ENCODE assay signal across 8 mouse cellular contexts in genomic region chr8:117380796-117381195, GRCm38 (mm10).
DNase-seq lines count a peak whose midpoint lies in the region; ATAC-seq and TF ChIP-seq lines count a peak whose summit lies in the region.

No protein-coding gene starts in this region.

- TF ChIP-seq EP300 in lung, postnatal 0 days (IDR thresholded peaks at IDR 0.05): peak; percentile 68; the same call in 1 of the 2 replicates

- no peaks in the 10 kb centered on the region for H3K4me1 ChIP-seq in liver, adult 2 months (ENCODE audit: control insufficient read depth, insufficient read depth, low read length)
- H3K4me1 ChIP-seq in heart, embryonic 11.5 days (ENCODE audit: control insufficient read depth, insufficient read depth, low read length): peaks cover 2% of the 10 kb centered on the region; the same call in 1 of the 2 replicates
- no peaks in the 10 kb centered on the region; the same call in 1 of the 2 replicates for H3K4me1 ChIP-seq in kidney, postnatal 0 days (replicated peaks; ENCODE audit: insufficient read depth, low read length)
- peaks cover 15% of the 10 kb centered on the region; the same call in 1 of the 2 replicates for H3K4me1 ChIP-seq in lung, postnatal 0 days (ENCODE audit: insufficient read depth, low read depth, low read length)

- H3K4me3 ChIP-seq in liver, adult 2 months (ENCODE audit: insufficient read depth, low read depth, low read length): no peak overlapping the region
- no peak overlapping the region for H3K4me3 ChIP-seq in heart, embryonic 11.5 days (ENCODE audit: low read depth, low read length)
- no peak overlapping the region for H3K4me3 ChIP-seq in kidney, postnatal 0 days (replicated peaks; ENCODE audit: low read depth, low read length)
- H3K4me3 ChIP-seq in lung, postnatal 0 days (ENCODE audit: low read depth, low read length): no peak overlapping the region

- no peak for DNase-seq in liver, adult 2 months (ENCODE audit: extremely low read depth, low read depth, low spot score)
- no peak for DNase-seq in liver
- peak; percentile 49 for DNase-seq in cerebellum, adult 11-12 months
- DNase-seq in kidney, postnatal 0 days (ENCODE audit: low spot score): no peak
- peak; percentile 90 for DNase-seq in lung, postnatal 0 days (ENCODE audit: low spot score)
- no peak for DNase-seq in urinary bladder, adult 18-20 months (ENCODE audit: low spot score in 2 of 2)
- DNase-seq in natural killer cell, adult 2 months (ENCODE audit: low spot score in 2 of 2): no peak

- peak overlapping the region; percentile 46 for H3K27ac ChIP-seq in liver, adult 2 months (replicated peaks; ENCODE audit: insufficient read depth, low read depth, low read length)
- H3K27ac ChIP-seq in heart, embryonic 11.5 days (ENCODE audit: low read depth, low read length): peak overlapping the region; percentile 6; the same call in 1 of the 2 replicates
- 0 out of 2 replicates have a peak overlapping the region, but pooled peaks have one; percentile 13 for H3K27ac ChIP-seq in kidney, postnatal 0 days
- H3K27ac ChIP-seq in lung, postnatal 0 days (ENCODE audit: low read length): peak overlapping the region; percentile 69

- no peak for ATAC-seq in heart, embryonic 11.5 days (replicated peaks; ENCODE audit: insufficient number of reproducible peaks, low FRiP score, low TSS enrichment)
- ATAC-seq in kidney, postnatal 0 days (replicated peaks; ENCODE audit: low FRiP score, low read depth): no peak
- peak; percentile 80 for ATAC-seq in lung, postnatal 0 days

- no peaks in the 10 kb centered on the region for H3K27me3 ChIP-seq in liver, adult 2 months (ENCODE audit: control insufficient read depth, insufficient read depth, low read length)
- H3K27me3 ChIP-seq in heart, embryonic 11.5 days (ENCODE audit: control insufficient read depth, insufficient read depth, low read length): no peaks in the 10 kb centered on the region
- H3K27me3 ChIP-seq in kidney, postnatal 0 days (ENCODE audit: insufficient read depth, low read length): no peaks in the 10 kb centered on the region
- H3K27me3 ChIP-seq in lung, postnatal 0 days (replicated peaks; ENCODE audit: insufficient read depth, low read length): no peaks in the 10 kb centered on the region

- no peak overlapping the region for H3K4me2 ChIP-seq in heart, embryonic 11.5 days
- H3K4me2 ChIP-seq in kidney, postnatal 0 days (ENCODE audit: low read length): no peak overlapping the region
- no peak overlapping the region for H3K4me2 ChIP-seq in lung, postnatal 0 days (replicated peaks; ENCODE audit: low read depth, low read length)

- no peaks in the 10 kb centered on the region for H3K9me3 ChIP-seq in heart, embryonic 11.5 days (replicated peaks; ENCODE audit: control insufficient read depth, low read length)
- H3K9me3 ChIP-seq in kidney, postnatal 0 days (replicated peaks; ENCODE audit: low read length): no peaks in the 10 kb centered on the region; the same call in 1 of the 2 replicates
- H3K9me3 ChIP-seq in lung, postnatal 0 days (ENCODE audit: low read length): no peaks in the 10 kb centered on the region

- TF ChIP-seq CTCF in liver, adult 2 months (IDR thresholded peaks at IDR 0.05; ENCODE audit: low read depth, low read length): no peak
- TF ChIP-seq CTCF in kidney, postnatal 0 days (IDR thresholded peaks at IDR 0.05; ENCODE audit: low read depth): no peak
- no peak for TF ChIP-seq CTCF in lung, postnatal 0 days (IDR thresholded peaks at IDR 0.05)

- H3K79me2 ChIP-seq in liver, adult 2 months (ENCODE audit: control insufficient read depth, insufficient read depth, low read length): peaks cover 59% of the 10 kb centered on the region

- no peak overlapping the region for H3K9ac ChIP-seq in liver, adult 2 months (ENCODE audit: low read depth, low read length)
- H3K9ac ChIP-seq in heart, embryonic 11.5 days (ENCODE audit: low read depth, low read length): no peak overlapping the region
- H3K9ac ChIP-seq in kidney, postnatal 0 days (ENCODE audit: low read depth, low read length): no peak overlapping the region
- no peak overlapping the region for H3K9ac ChIP-seq in lung, postnatal 0 days (replicated peaks; ENCODE audit: low read depth)

- H3K36me3 ChIP-seq in liver, adult 2 months (ENCODE audit: control insufficient read depth, insufficient read depth, low read length): no peaks in the 10 kb centered on the region
- no peaks in the 10 kb centered on the region; the same call in 1 of the 2 replicates for H3K36me3 ChIP-seq in heart, embryonic 11.5 days (ENCODE audit: control insufficient read depth, insufficient read depth, low read length)
- no peaks in the 10 kb centered on the region for H3K36me3 ChIP-seq in kidney, postnatal 0 days (ENCODE audit: insufficient read depth, low read length)
- peaks cover 4% of the 10 kb centered on the region; the same call in 1 of the 2 replicates for H3K36me3 ChIP-seq in lung, postnatal 0 days (ENCODE audit: insufficient read depth, low read length)

- TF ChIP-seq POLR2A in liver, adult 2 months (IDR thresholded peaks at IDR 0.05; ENCODE audit: extremely low read depth, insufficient read depth, low read length): no peak

- 68% methylated on average over 8 of the region's 8 CpGs for WGBS in liver, adult 2 months
- WGBS in heart, embryonic 11.5 days (ENCODE audit: insufficient replicate concordance): 63% methylated on average over 8 of the region's 8 CpGs
- 63% methylated on average over 8 of the region's 8 CpGs for WGBS in kidney, postnatal 0 days
- 40% methylated on average over 8 of the region's 8 CpGs for WGBS in lung, postnatal 0 days

Comparison
In these comparisons a context has a peak if more than half of its experiments do, and no peak if none do; other contexts are left out.
1. DNase-seq: peak in cerebellum, adult 11-12 months (single experiment) and lung, postnatal 0 days (single experiment); none in liver, adult 2 months (single experiment), liver (single experiment), kidney, postnatal 0 days (single experiment), urinary bladder, adult 18-20 months (0 of 2) and natural killer cell, adult 2 months (0 of 2).
2. H3K27ac ChIP-seq: peak in every context shown above with its lines; median percentile 69 in lung, postnatal 0 days; 46 in liver, adult 2 months; 13 in kidney, postnatal 0 days; 6 in heart, embryonic 11.5 days.